Mouse (Mus musculus): ENCODE data around the gene Itih5. TPM values are rescaled to one million over a fixed set of nuclear protein-coding genes. Genes with fewer than 3 reads are reported as not detected.
A peak's percentile ranks its signal among the peaks of the same experiment; 100 is the strongest.

Itih5 gene
- polyA plus RNA-seq (2015; fragmentation: Nextera tagmentation; extraction: Ambion mirVana), result 5.8 and 6.5 TPM in 2 replicates

GRCm38 (mm10) chr2:10153201-10154075, at the start of gene Itih5:
TSS of gene Itih5 (plus strand) at chr2:10153571.
- Histone ChIP-seq H3K9ac (ENCODE audit: low read depth, low read length) (0 out of 2 replicates have a peak within 1 kb of the TSS, but pooled peaks have one; percentile 10), H3K4me1 (ENCODE audit: control insufficient read depth, insufficient read depth, low read length) (peaks cover 4% of the 10 kb centered on the region; the same call in 1 of the 2 replicates), H3K36me3 (ENCODE audit: control insufficient read depth, insufficient read depth, low read length) (no peaks in the 10 kb centered on the region), H3K4me2 (ENCODE audit: low read length) (peak within 1 kb of the TSS; percentile 60), H3K4me3 (ENCODE audit: low read depth, low read length) (peak within 1 kb of the TSS; percentile 33), H3K27me3 (ENCODE audit: control insufficient read depth, insufficient read depth, low read depth, low read length) (no peaks in the 10 kb centered on the region), H3K9me3 (replicated peaks; ENCODE audit: control insufficient read depth, low read length, poor library complexity, severe bottlenecking) (no peaks in the 10 kb centered on the region), H3K27ac (ENCODE audit: low read length) (no peak within 1 kb of the TSS)
- 8% methylated on average over 26 of the region's 27 CpGs for WGBS
- ATAC-seq, result peak; percentile 56; the same call in 1 of the 2 replicates

- Histone ChIP-seq H3K27me3 (ENCODE audit: control insufficient read depth, insufficient read depth, low read depth, low read length) (no peaks in the 10 kb centered on the region), H3K9me3 (replicated peaks; ENCODE audit: control insufficient read depth, low read length, poor library complexity, severe bottlenecking) (no peaks in the 10 kb centered on the region), H3K27ac (ENCODE audit: low read length) (no peak overlapping the region), H3K36me3 (ENCODE audit: control insufficient read depth, insufficient read depth, low read length) (no peaks in the 10 kb centered on the region), H3K4me2 (ENCODE audit: low read length) (no peak overlapping the region), H3K4me1 (ENCODE audit: control insufficient read depth, insufficient read depth, low read length) (no peaks in the 10 kb centered on the region; the same call in 1 of the 2 replicates), H3K9ac (ENCODE audit: low read depth, low read length) (no peak overlapping the region), H3K4me3 (ENCODE audit: low read depth, low read length) (no peak overlapping the region)
- WGBS, result 74% methylated on average over 6 of the region's 6 CpGs
- ATAC-seq, result no peak
Observed at GRCm38 (mm10) chr2:10108535-10109189, 44.7 kb upstream of the Itih5 start.

GRCm38 (mm10) chr2:10118751-10119150, 34.6 kb upstream of the Itih5 start:
- ATAC-seq, result no peak
- WGBS, result 60% methylated on average over 1 of the region's 1 CpGs

GRCm38 (mm10) chr2:10119276-10119675, 34.1 kb upstream of the Itih5 start:
- Histone ChIP-seq H3K27me3 (ENCODE audit: control insufficient read depth, insufficient read depth, low read depth, low read length) (no peaks in the 10 kb centered on the region), H3K9me3 (replicated peaks; ENCODE audit: control insufficient read depth, low read length, poor library complexity, severe bottlenecking) (no peaks in the 10 kb centered on the region), H3K36me3 (ENCODE audit: control insufficient read depth, insufficient read depth, low read length) (no peaks in the 10 kb centered on the region), H3K4me3 (ENCODE audit: low read depth, low read length) (no peak overlapping the region), H3K9ac (ENCODE audit: low read depth, low read length) (no peak overlapping the region), H3K4me1 (ENCODE audit: control insufficient read depth, insufficient read depth, low read length) (no peaks in the 10 kb centered on the region), H3K4me2 (ENCODE audit: low read length) (no peak overlapping the region), H3K27ac (ENCODE audit: low read length) (no peak overlapping the region)
- ATAC-seq, result no peak
- 91% methylated on average over 8 of the region's 8 CpGs for WGBS

More at GRCm38 (mm10) chr2:10118751-10119150, 34.6 kb upstream of the Itih5 start:
- Histone ChIP-seq H3K27ac (ENCODE audit: low read length) (no peak overlapping the region), H3K4me3 (ENCODE audit: low read depth, low read length) (no peak overlapping the region), H3K9ac (ENCODE audit: low read depth, low read length) (no peak overlapping the region), H3K4me1 (ENCODE audit: control insufficient read depth, insufficient read depth, low read length) (no peaks in the 10 kb centered on the region), H3K36me3 (ENCODE audit: control insufficient read depth, insufficient read depth, low read length) (no peaks in the 10 kb centered on the region), H3K27me3 (ENCODE audit: control insufficient read depth, insufficient read depth, low read depth, low read length) (no peaks in the 10 kb centered on the region), H3K4me2 (ENCODE audit: low read length) (no peak overlapping the region), H3K9me3 (replicated peaks; ENCODE audit: control insufficient read depth, low read length, poor library complexity, severe bottlenecking) (no peaks in the 10 kb centered on the region)

- Histone ChIP-seq H3K27ac (ENCODE audit: low read length) (no peak overlapping the region), H3K4me3 (ENCODE audit: low read depth, low read length) (no peak overlapping the region), H3K9ac (ENCODE audit: low read depth, low read length) (no peak overlapping the region), H3K36me3 (ENCODE audit: control insufficient read depth, insufficient read depth, low read length) (no peaks in the 10 kb centered on the region), H3K9me3 (replicated peaks; ENCODE audit: control insufficient read depth, low read length, poor library complexity, severe bottlenecking) (no peaks in the 10 kb centered on the region), H3K4me2 (ENCODE audit: low read length) (no peak overlapping the region), H3K27me3 (ENCODE audit: control insufficient read depth, insufficient read depth, low read depth, low read length) (no peaks in the 10 kb centered on the region), H3K4me1 (ENCODE audit: control insufficient read depth, insufficient read depth, low read length) (no peaks in the 10 kb centered on the region)
- 61% methylated on average over 3 of the region's 3 CpGs for WGBS
- ATAC-seq, result no peak
Observed at GRCm38 (mm10) chr2:10121826-10122225, 31.5 kb upstream of the Itih5 start.

GRCm38 (mm10) chr2:10126122-10126521, 27.2 kb upstream of the Itih5 start:
- Histone ChIP-seq H3K4me2 (ENCODE audit: low read length) (no peak overlapping the region), H3K4me1 (ENCODE audit: control insufficient read depth, insufficient read depth, low read length) (no peaks in the 10 kb centered on the region), H3K36me3 (ENCODE audit: control insufficient read depth, insufficient read depth, low read length) (no peaks in the 10 kb centered on the region), H3K9me3 (replicated peaks; ENCODE audit: control insufficient read depth, low read length, poor library complexity, severe bottlenecking) (no peaks in the 10 kb centered on the region), H3K27me3 (ENCODE audit: control insufficient read depth, insufficient read depth, low read depth, low read length) (no peaks in the 10 kb centered on the region), H3K4me3 (ENCODE audit: low read depth, low read length) (no peak overlapping the region), H3K27ac (ENCODE audit: low read length) (no peak overlapping the region), H3K9ac (ENCODE audit: low read depth, low read length) (no peak overlapping the region)
- ATAC-seq, result no peak
- 96% methylated on average over 4 of the region's 4 CpGs for WGBS

GRCm38 (mm10) chr2:10127471-10127870, 25.9 kb upstream of the Itih5 start:
- 91% methylated on average over 5 of the region's 5 CpGs for WGBS
- Histone ChIP-seq H3K27me3 (ENCODE audit: control insufficient read depth, insufficient read depth, low read depth, low read length) (no peaks in the 10 kb centered on the region), H3K4me1 (ENCODE audit: control insufficient read depth, insufficient read depth, low read length) (no peaks in the 10 kb centered on the region), H3K36me3 (ENCODE audit: control insufficient read depth, insufficient read depth, low read length) (no peaks in the 10 kb centered on the region), H3K9ac (ENCODE audit: low read depth, low read length) (no peak overlapping the region), H3K27ac (ENCODE audit: low read length) (no peak overlapping the region), H3K4me3 (ENCODE audit: low read depth, low read length) (no peak overlapping the region), H3K9me3 (replicated peaks; ENCODE audit: control insufficient read depth, low read length, poor library complexity, severe bottlenecking) (no peaks in the 10 kb centered on the region), H3K4me2 (ENCODE audit: low read length) (no peak overlapping the region)
- no peak for ATAC-seq

GRCm38 (mm10) chr2:10128571-10128970, 24.8 kb upstream of the Itih5 start:
- H3K4me1 ChIP-seq (ENCODE audit: control insufficient read depth, insufficient read depth, low read length), result no peaks in the 10 kb centered on the region
- WGBS, result 78% methylated on average over 4 of the region's 4 CpGs
- H3K4me2 ChIP-seq (ENCODE audit: low read length), result no peak overlapping the region
- no peak for ATAC-seq
- H3K4me3 ChIP-seq (ENCODE audit: low read depth, low read length), result no peak overlapping the region
- no peaks in the 10 kb centered on the region for H3K36me3 ChIP-seq (ENCODE audit: control insufficient read depth, insufficient read depth, low read length)
- no peak overlapping the region for H3K9ac ChIP-seq (ENCODE audit: low read depth, low read length)
- H3K9me3 ChIP-seq (replicated peaks; ENCODE audit: control insufficient read depth, low read length, poor library complexity, severe bottlenecking), result no peaks in the 10 kb centered on the region
- H3K27me3 ChIP-seq (ENCODE audit: control insufficient read depth, insufficient read depth, low read depth, low read length), result no peaks in the 10 kb centered on the region
- H3K27ac ChIP-seq (ENCODE audit: low read length), result no peak overlapping the region
